Mouse (Mus musculus) MEL (cell line): Measurements from ENCODE around the gene Pcgf5. TPM values are rescaled to one million over a fixed set of nuclear protein-coding genes. Genes with fewer than 3 reads are reported as not detected.

Source experiments
- DNase-seq: peaks from one replicate; pipeline ENCODE4 v3.0.0; 2011; ENCODE audit warnings: low read depth, low spot score
- H3K27ac ChIP-seq: 2 replicates; pipeline ENCODE4 v1.5.1; 2012; ENCODE audit warnings: low read depth, mild to moderate bottlenecking, control low read depth, low read length, moderate library complexity; ENCODE audit not compliant: control insufficient read depth
- H3K27me3 ChIP-seq, 2 experiments: fragments of 150-350 bp in 1 of 2; sonication (generic) in 1 of 2; 2 replicates each; pipeline ENCODE4 v1.6.1; 2012; ENCODE audit warnings: low read length in 2 of 2, mild to moderate bottlenecking in 2 of 2, improper control_type of control experiment in 1 of 2, moderate library complexity in 1 of 2; ENCODE audit not compliant: insufficient read depth in 2 of 2, control insufficient read depth in 1 of 2
- H3K36me3 ChIP-seq, 2 experiments: 2 replicates each; pipeline ENCODE4 v1.6.1; 2012 to 2014; ENCODE audit warnings: low read length in 2 of 2, improper control_type of control experiment in 1 of 2, inconsistent platforms in 1 of 2, mild to moderate bottlenecking in 1 of 2; ENCODE audit not compliant: insufficient read depth in 2 of 2, control insufficient read depth in 1 of 2
- H3K4me1 ChIP-seq, 2 experiments: fragments of 150-350 bp in 1 of 2; sonication (generic) in 1 of 2; 2 replicates each; pipeline ENCODE4 v1.6.1; 2012; ENCODE audit warnings: low read length in 2 of 2, improper control_type of control experiment in 1 of 2, mild to moderate bottlenecking in 1 of 2; ENCODE audit not compliant: insufficient read depth in 2 of 2, control insufficient read depth in 1 of 2
- H3K4me3 ChIP-seq, 2 experiments: fragments of 150-350 bp in 1 of 2; sonication (generic) in 1 of 2; 2 replicates each; pipeline ENCODE4 v1.5.1; 2012; ENCODE audit warnings: low read depth in 2 of 2, low read length in 2 of 2, mild to moderate bottlenecking in 2 of 2, moderate library complexity in 2 of 2, control low read depth in 1 of 2, improper control_type of control experiment in 1 of 2; ENCODE audit not compliant: control insufficient read depth in 1 of 2, insufficient read depth in 1 of 2
- H3K79me2 ChIP-seq: 2 replicates; pipeline ENCODE4 v1.6.1; 2012; ENCODE audit warnings: mild to moderate bottlenecking, low read length, moderate library complexity; ENCODE audit not compliant: control insufficient read depth, poor library complexity, insufficient read depth
- H3K9ac ChIP-seq: 2 replicates; pipeline ENCODE4 v1.6.1; 2012; ENCODE audit warnings: low read depth, mild to moderate bottlenecking, control low read depth, low read length, moderate library complexity; ENCODE audit not compliant: control insufficient read depth, poor library complexity, severe bottlenecking
- H3K9me3 ChIP-seq: fragments of 150-350 bp; sonication (generic); replicated peaks from 2 replicates; pipeline ENCODE4 v1.6.1; 2012; ENCODE audit warnings: mild to moderate bottlenecking, low read length, improper control_type of control experiment, moderate library complexity; ENCODE audit not compliant: insufficient read depth
- BHLHE40 ChIP-seq: IDR thresholded peaks from 2 replicates; pipeline ENCODE4 v1.6.1; 2012; ENCODE audit warnings: low read depth, mild to moderate bottlenecking, inconsistent platforms, low read length, improper control_type of control experiment, borderline replicate concordance
- CHD1 ChIP-seq: IDR thresholded peaks from 2 replicates; pipeline ENCODE4 v1.6.1; 2012; ENCODE audit warnings: low read depth, mild to moderate bottlenecking, inconsistent platforms, low read length, improper control_type of control experiment
- CHD2 ChIP-seq: IDR thresholded peaks from 2 replicates; pipeline ENCODE4 v1.6.1; 2011; ENCODE audit warnings: low read length, improper control_type of control experiment
- CTCF ChIP-seq, 3 experiments: IDR thresholded peaks in 2 of 3; conservative IDR thresholded peaks in 1 of 3; 2 replicates each; pipeline ENCODE4 v1.5.1; 2011 to 2012; ENCODE audit warnings: low read length in 3 of 3, low read depth in 2 of 3, mild to moderate bottlenecking in 2 of 3, improper control_type of control experiment in 1 of 3, inconsistent platforms in 1 of 3, mixed read lengths in 1 of 3, moderate library complexity in 1 of 3; ENCODE audit not compliant: control insufficient read depth in 1 of 3, insufficient read depth in 1 of 3, poor library complexity in 1 of 3, severe bottlenecking in 1 of 3
- E2F4 ChIP-seq: IDR thresholded peaks from 2 replicates; pipeline ENCODE4 v1.6.1; 2011; ENCODE audit warnings: low read depth, low read length, improper control_type of control experiment, borderline replicate concordance
- EP300 ChIP-seq, 2 experiments: IDR thresholded peaks; 2 replicates each; pipeline ENCODE4 v1.6.1; 2011; ENCODE audit warnings: improper control_type of control experiment in 2 of 2, low read length in 2 of 2, low read depth in 1 of 2, mild to moderate bottlenecking in 1 of 2
- ETS1 ChIP-seq: IDR thresholded peaks from 2 replicates; pipeline ENCODE4 v1.6.1; 2012; ENCODE audit warnings: low read depth, mild to moderate bottlenecking, inconsistent platforms, low read length, improper control_type of control experiment, moderate library complexity
- GABPA ChIP-seq: IDR thresholded peaks from 2 replicates; pipeline ENCODE4 v1.6.1; 2012; ENCODE audit warnings: low read depth, mild to moderate bottlenecking, inconsistent platforms, low read length, improper control_type of control experiment, moderate library complexity
- HCFC1 ChIP-seq: IDR thresholded peaks from 2 replicates; pipeline ENCODE4 v1.6.1; 2012; ENCODE audit warnings: low read depth, mild to moderate bottlenecking, inconsistent platforms, low read length, improper control_type of control experiment, moderate library complexity
- JUND ChIP-seq: IDR thresholded peaks from 2 replicates; pipeline ENCODE4 v1.6.1; 2011; ENCODE audit warnings: low read depth, mild to moderate bottlenecking, improper control_type of control experiment, low read length
- MAX ChIP-seq: IDR thresholded peaks from 2 replicates; pipeline ENCODE4 v1.6.1; 2011; ENCODE audit warnings: low read length, improper control_type of control experiment
- MAZ ChIP-seq: IDR thresholded peaks from 2 replicates; pipeline ENCODE4 v1.6.1; 2012; ENCODE audit warnings: low read depth, mild to moderate bottlenecking, inconsistent platforms, low read length, improper control_type of control experiment
- MEF2A ChIP-seq: IDR thresholded peaks from 2 replicates; pipeline ENCODE4 v1.6.1; 2014; ENCODE audit warnings: low read depth, mild to moderate bottlenecking, inconsistent platforms, low read length, improper control_type of control experiment; ENCODE audit not compliant: poor library complexity, insufficient replicate concordance, severe bottlenecking; ENCODE audit errors: extremely low read depth
- MYB ChIP-seq: IDR thresholded peaks from 2 replicates; pipeline ENCODE4 v1.6.1; 2011; ENCODE audit warnings: mild to moderate bottlenecking, low read depth, low read length, improper control_type of control experiment
- MYC ChIP-seq: IDR thresholded peaks from 2 replicates; pipeline ENCODE4 v1.6.1; 2011; ENCODE audit warnings: low read depth, mild to moderate bottlenecking, low read length, improper control_type of control experiment, moderate library complexity
- POLR2A ChIP-seq, 2 experiments: IDR thresholded peaks; 2 replicates each; pipeline ENCODE4 v1.6.1; 2011 to 2012; ENCODE audit warnings: low read length in 2 of 2, mild to moderate bottlenecking in 2 of 2, control low read depth in 1 of 2, improper control_type of control experiment in 1 of 2, low read depth in 1 of 2, moderate library complexity in 1 of 2; ENCODE audit not compliant: control insufficient read depth in 1 of 2, insufficient read depth in 1 of 2, poor library complexity in 1 of 2
- POLR2AphosphoS2 ChIP-seq: IDR thresholded peaks from 2 replicates; pipeline ENCODE4 v1.6.1; 2011; ENCODE audit warnings: low read length, improper control_type of control experiment
- POLR2AphosphoS5 ChIP-seq: IDR thresholded peaks from 2 replicates; pipeline ENCODE4 v1.6.1; 2012; ENCODE audit warnings: low read depth, borderline replicate concordance, mild to moderate bottlenecking, inconsistent platforms, low read length, moderate library complexity, mixed read lengths
- RCOR1 ChIP-seq: IDR thresholded peaks from 2 replicates; pipeline ENCODE4 v1.6.1; 2012; ENCODE audit warnings: low read depth, mild to moderate bottlenecking, inconsistent platforms, low read length, improper control_type of control experiment
- SMC3 ChIP-seq: IDR thresholded peaks from 2 replicates; pipeline ENCODE4 v1.6.1; 2011; ENCODE audit warnings: low read depth, low read length, improper control_type of control experiment
- TBP ChIP-seq: IDR thresholded peaks from 2 replicates; pipeline ENCODE4 v1.8.0; 2011; ENCODE audit warnings: low read depth, low read length, improper control_type of control experiment
- USF2 ChIP-seq, 2 experiments: IDR thresholded peaks; 2 replicates each; pipeline ENCODE4 v1.6.1; 2011 to 2012; ENCODE audit warnings: improper control_type of control experiment in 2 of 2, low read length in 2 of 2, borderline replicate concordance in 1 of 2, inconsistent platforms in 1 of 2, low read depth in 1 of 2, mild to moderate bottlenecking in 1 of 2; ENCODE audit not compliant: insufficient read depth in 1 of 2
- ZKSCAN1 ChIP-seq: IDR thresholded peaks from 2 replicates; pipeline ENCODE4 v1.6.1; 2012; ENCODE audit warnings: low read depth, mild to moderate bottlenecking, inconsistent platforms, low read length, improper control_type of control experiment, moderate library complexity
- ZMIZ1 ChIP-seq: IDR thresholded peaks from 2 replicates; pipeline ENCODE4 v1.6.1; 2012; ENCODE audit warnings: low read depth, mild to moderate bottlenecking, inconsistent platforms, low read length, improper control_type of control experiment, moderate library complexity
- ZNF384 ChIP-seq: IDR thresholded peaks from 2 replicates; pipeline ENCODE4 v1.6.1; 2012; ENCODE audit warnings: low read depth, mild to moderate bottlenecking, inconsistent platforms, low read length, improper control_type of control experiment
- polyA plus RNA-seq, 2 experiments: library from polyadenylated mRNA; stranded (reverse) in 1 of 2; unstranded in 1 of 2; fragments of >175 nt in 1 of 2; fragments of >200 nt in 1 of 2; gene quantifications; 2 replicates each; pipeline versions ENCODE4 v1.2.1 to v1.2.4; 2012; ENCODE audit warnings: low replicate concordance in 2 of 2, low read depth in 1 of 2; ENCODE audit not compliant: insufficient read length in 2 of 2, insufficient read depth in 1 of 2, missing spikeins in 1 of 2
- total RNA-seq: library from RNA; depleted of rRNA; stranded (reverse); fragments of 300-350 nt; gene quantifications from 2 replicates; pipeline ENCODE4 v1.2.3, GENCODE M21; 2012

The Pcgf5 gene
- total and polyA plus RNA-seq, 3 experiments: 10.0 to 23.2 TPM; not detected in 1

GRCm38 (mm10) chr19:36314010-36314409, 34.1 kb upstream of the Pcgf5 start:
- no peak for DNase-seq
- H3K9me3 ChIP-seq: no peaks in the 10 kb centered on the region
- H3K27ac ChIP-seq: no peak overlapping the region
- H3K27me3 ChIP-seq: no peaks in the 10 kb centered on the region
- no peaks in the 10 kb centered on the region for H3K4me1 ChIP-seq
- H3K4me3 ChIP-seq: no peak overlapping the region
- H3K9ac ChIP-seq: no peak overlapping the region
- TF ChIP-seq CHD2 (no peak), CHD1 (no peak), GABPA (no peak), CTCF (IDR thresholded peaks at IDR 0.05 in 2 of 3, conservative IDR thresholded peaks at IDR 0.05 in 1 of 3; ENCODE audit: control insufficient read depth in 1 of 3, insufficient read depth in 1 of 3, low read depth in 2 of 3, low read length in 3 of 3, poor library complexity in 1 of 3, severe bottlenecking in 1 of 3) (no peak), MAZ (no peak), POLR2AphosphoS5 (no peak), E2F4 (no peak), POLR2A (IDR thresholded peaks at IDR 0.05; ENCODE audit: control insufficient read depth in 1 of 2, insufficient read depth in 1 of 2, low read depth in 1 of 2, low read length in 2 of 2, poor library complexity in 1 of 2) (no peak), MAX (no peak), ZKSCAN1 (no peak), MEF2A (no peak), ETS1 (no peak), HCFC1 (no peak), TBP (no peak), JUND (no peak), POLR2AphosphoS2 (no peak), MYC (no peak), MYB (no peak), RCOR1 (no peak), ZNF384 (no peak)
- no peaks in the 10 kb centered on the region for H3K79me2 ChIP-seq
- no peaks in the 10 kb centered on the region for H3K36me3 ChIP-seq

DNA sequence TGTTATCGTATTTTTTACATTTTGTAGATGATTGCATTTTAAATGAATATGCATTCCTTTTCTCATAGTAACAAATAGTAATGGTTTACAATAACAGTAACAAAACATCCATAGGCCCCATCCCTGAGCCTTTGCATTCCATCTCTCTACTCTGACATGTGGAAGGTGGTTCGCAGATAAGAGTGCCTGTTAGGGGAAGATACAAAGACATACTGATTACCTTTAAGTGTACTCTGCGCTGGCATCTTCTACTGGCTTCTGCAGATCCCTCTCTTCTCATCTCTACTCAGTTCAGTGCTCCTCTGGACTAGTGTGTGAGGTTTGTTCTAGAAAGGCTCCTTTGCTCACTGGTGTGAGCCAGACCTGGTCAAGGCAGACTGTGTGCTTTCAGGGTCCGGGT, 28.4 kb upstream of the Pcgf5 start:
- Histone ChIP-seq H3K27ac (no peak overlapping the region), H3K9me3 (no peaks in the 10 kb centered on the region), H3K36me3 (no peaks in the 10 kb centered on the region), H3K79me2 (no peaks in the 10 kb centered on the region), H3K9ac (no peak overlapping the region), H3K4me1 (no peaks in the 10 kb centered on the region), H3K27me3 (no peaks in the 10 kb centered on the region), H3K4me3 (no peak overlapping the region)
- no peak for DNase-seq
- no peak for TF ChIP-seq POLR2A (IDR thresholded peaks at IDR 0.05; ENCODE audit: control insufficient read depth in 1 of 2, insufficient read depth in 1 of 2, low read depth in 1 of 2, low read length in 2 of 2, poor library complexity in 1 of 2)
- TF ChIP-seq SMC3: no peak
- TF ChIP-seq BHLHE40: no peak
- TF ChIP-seq E2F4: no peak
- no peak for TF ChIP-seq ZMIZ1
- TF ChIP-seq GABPA: no peak
- no peak for TF ChIP-seq CHD2
- TF ChIP-seq USF2 (IDR thresholded peaks at IDR 0.05; ENCODE audit: borderline replicate concordance in 1 of 2, insufficient read depth in 1 of 2, low read depth in 1 of 2, low read length in 2 of 2): no peak
- TF ChIP-seq EP300 (IDR thresholded peaks at IDR 0.05; ENCODE audit: low read depth in 1 of 2, low read length in 2 of 2): no peak
